Mouse (Mus musculus) liver, postnatal 0 days (tissue): Measurements from ENCODE around the gene Vasp. TPM values are rescaled to one million over a fixed set of nuclear protein-coding genes. Genes with fewer than 3 reads are reported as not detected.
A peak's percentile ranks its signal among the peaks of the same experiment; 100 is the strongest.

Source experiments
- ATAC-seq: fragments of 200-750 bp; cut with Nextera tagmentation; 2 replicates; pipeline ENCODE4 v1.8.0; 2017; ENCODE audit warnings: mild to moderate bottlenecking, moderate library complexity
- DNase-seq: peaks from one replicate; pipeline ENCODE4 v3.0.0-alpha.2; 2016
- H3K27ac ChIP-seq: fragments of 300-500 bp; sonication (generic); 2 replicates; pipeline ENCODE4 v1.5.1; 2014; ENCODE audit warnings: antibody characterized with exemption, moderate library complexity, mild to moderate bottlenecking, low read depth
- H3K27me3 ChIP-seq: fragments of 300-500 bp; sonication (generic); 2 replicates; pipeline ENCODE4 v1.6.1; 2014; ENCODE audit warnings: low read length, control low read depth, mixed read lengths; ENCODE audit not compliant: insufficient read depth
- H3K36me3 ChIP-seq: fragments of 300-500 bp; sonication (generic); replicated peaks from 2 replicates; pipeline ENCODE4 v1.6.1; 2014; ENCODE audit warnings: mild to moderate bottlenecking, control low read depth, low read length, moderate library complexity, mixed read lengths; ENCODE audit not compliant: insufficient read depth
- H3K4me1 ChIP-seq: fragments of 300-500 bp; sonication (generic); 2 replicates; pipeline ENCODE4 v1.6.1; 2014; ENCODE audit warnings: antibody characterized with exemption, mild to moderate bottlenecking, control low read depth; ENCODE audit not compliant: insufficient read depth
- H3K4me2 ChIP-seq: fragments of 300-500 bp; sonication (generic); 2 replicates; pipeline ENCODE4 v1.6.1; 2014; ENCODE audit warnings: low read depth, mild to moderate bottlenecking, low read length, moderate library complexity, mixed read lengths
- H3K4me3 ChIP-seq: fragments of 300-500 bp; sonication (generic); 2 replicates; pipeline ENCODE4 v1.5.1; 2014; ENCODE audit warnings: low read depth, low read length
- H3K9ac ChIP-seq: fragments of 300-500 bp; sonication (generic); replicated peaks from 2 replicates; pipeline ENCODE4 v1.6.1; 2014; ENCODE audit warnings: mild to moderate bottlenecking, moderate library complexity
- H3K9me3 ChIP-seq: fragments of 300-500 bp; sonication (generic); 2 replicates; pipeline ENCODE4 v1.6.1; 2016; ENCODE audit warnings: mild to moderate bottlenecking, control low read depth, low read length, mixed read lengths
- CTCF ChIP-seq: sonication (generic); IDR thresholded peaks from 2 replicates; pipeline ENCODE4 v1.5.1; 2016; ENCODE audit warnings: antibody characterized with exemption, low read depth
- EP300 ChIP-seq: IDR thresholded peaks from 2 replicates; pipeline ENCODE4 v1.6.1; 2016; ENCODE audit warnings: antibody characterized with exemption, low read depth, mild to moderate bottlenecking
- WGBS: fragments of 180-500 bp; shearing (Covaris S2); extraction: QIAGEN DNeasy Blood & Tissue Kit; methylation state at CpG from one replicate; pipeline ENCODE4 v1.1.7; 2014; ENCODE audit not compliant: insufficient replicate concordance; 5-methylcytosine and 5-hydroxymethylcytosine counted together
- polyA plus RNA-seq: library from polyadenylated mRNA; unstranded; fragments of >200 nt; fragmentation: Nextera tagmentation; extraction: Ambion mirVana; gene quantifications from 2 replicates; pipeline ENCODE4 v1.2.1, GENCODE M21; 2015

The Vasp gene
- polyA plus RNA-seq, 1 experiment from 2014 or later, result 36.2 TPM

DNA sequence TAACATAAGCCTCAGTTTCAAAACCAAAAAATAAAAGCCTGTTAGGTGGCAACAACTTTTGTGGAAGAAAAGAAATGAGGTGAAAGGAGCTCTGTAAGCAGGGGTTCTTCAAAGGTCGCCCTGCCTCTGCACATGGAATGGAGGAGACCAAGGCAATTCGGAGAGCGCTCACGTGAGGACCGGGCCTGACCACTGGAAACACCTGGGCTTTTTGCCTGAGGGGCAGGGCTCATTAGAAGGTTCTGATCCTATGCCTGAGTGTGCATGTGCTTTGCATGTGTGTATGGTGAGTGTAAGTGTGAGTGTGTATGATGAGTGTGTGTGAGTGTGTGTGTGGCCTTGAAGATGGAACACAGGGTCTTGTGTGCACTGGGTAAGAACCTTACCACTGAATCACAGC, 40.7 kb downstream of the Vasp start:
- H3K4me2 ChIP-seq, result no peak overlapping the region
- no peak overlapping the region for H3K27ac ChIP-seq
- 90% methylated on average over 5 of the region's 5 CpGs for WGBS
- no peak for TF ChIP-seq EP300
- no peaks in the 10 kb centered on the region for H3K27me3 ChIP-seq
- no peak for ATAC-seq
- H3K9ac ChIP-seq, result no peak overlapping the region
- H3K36me3 ChIP-seq, result peaks cover 7% of the 10 kb centered on the region; the same call in 1 of the 2 replicates
- H3K9me3 ChIP-seq, result no peaks in the 10 kb centered on the region
- DNase-seq, result no peak
- H3K4me3 ChIP-seq, result no peak overlapping the region
- H3K4me1 ChIP-seq, result peaks cover 31% of the 10 kb centered on the region

DNA sequence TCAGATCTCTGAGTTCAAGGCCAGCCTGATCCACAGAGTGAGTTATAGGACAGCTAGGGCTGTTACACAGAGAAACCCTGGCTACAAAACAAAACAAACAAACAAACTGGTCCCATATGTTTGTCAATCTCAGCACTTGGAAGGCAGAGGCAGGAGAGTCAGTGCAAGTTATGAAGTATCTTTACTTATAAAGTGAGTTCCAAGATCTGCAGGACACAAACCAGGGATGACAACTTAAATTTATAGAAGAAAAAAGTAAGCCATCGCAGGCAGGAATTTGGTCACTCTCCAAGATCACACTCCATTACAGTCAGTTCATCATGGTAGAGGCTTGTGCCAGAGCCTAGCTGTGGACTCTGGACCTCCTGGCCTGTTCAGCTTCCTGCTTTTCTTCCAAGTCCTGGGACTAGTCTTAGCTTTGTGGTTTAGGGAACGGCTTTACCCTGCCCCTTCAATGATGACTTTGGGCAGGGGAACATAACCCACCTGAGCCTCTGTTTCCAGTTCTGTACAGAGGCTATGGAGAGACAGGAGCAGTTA, 41.5 kb downstream of the Vasp start:
- no peaks in the 10 kb centered on the region for H3K9me3 ChIP-seq
- TF ChIP-seq CTCF (no peak), EP300 (no peak)
- no peak for ATAC-seq
- no peak overlapping the region for H3K27ac ChIP-seq
- H3K4me1 ChIP-seq, result peaks cover 35% of the 10 kb centered on the region
- H3K4me3 ChIP-seq, result peak overlapping the region; percentile 72; the same call in 1 of the 2 replicates
- DNase-seq, result no peak
- 77% methylated on average over 2 of the region's 2 CpGs for WGBS
- peaks cover 7% of the 10 kb centered on the region; the same call in 1 of the 2 replicates for H3K36me3 ChIP-seq
- H3K9ac ChIP-seq, result peak overlapping the region; percentile 78; the same call in 1 of the 2 replicates
- no peaks in the 10 kb centered on the region for H3K27me3 ChIP-seq
- peak overlapping the region; percentile 87 for H3K4me2 ChIP-seq

DNA sequence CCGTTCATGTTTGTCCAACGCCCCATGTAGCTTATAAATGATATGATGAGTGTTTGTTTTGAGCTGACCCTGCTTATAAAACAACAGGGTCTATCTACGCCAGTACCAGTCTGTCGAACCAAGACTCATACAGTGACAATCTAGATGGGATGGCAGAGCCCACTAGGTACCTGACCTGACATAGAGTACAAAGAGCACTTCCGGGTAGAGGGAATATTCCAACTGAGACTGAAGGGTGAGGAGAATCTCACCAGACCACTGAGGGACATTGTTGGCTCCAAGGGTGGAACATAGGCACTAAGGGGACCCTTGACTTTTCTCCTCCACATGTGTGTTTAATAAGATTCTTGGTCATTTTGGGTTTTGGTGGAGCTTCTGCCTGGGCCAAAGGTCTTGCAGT, 42.2 kb downstream of the Vasp start:
- no peak for DNase-seq
- no peak for ATAC-seq
- peak overlapping the region; percentile 78 for H3K9ac ChIP-seq
- no peaks in the 10 kb centered on the region for H3K9me3 ChIP-seq
- peak overlapping the region; percentile 72 for H3K4me3 ChIP-seq
- 30% methylated on average over 5 of the region's 5 CpGs for WGBS
- TF ChIP-seq CTCF (no peak), EP300 (no peak)
- H3K27me3 ChIP-seq, result no peaks in the 10 kb centered on the region
- peaks cover 7% of the 10 kb centered on the region; the same call in 1 of the 2 replicates for H3K36me3 ChIP-seq
- H3K4me1 ChIP-seq, result peaks cover 37% of the 10 kb centered on the region
- peak overlapping the region; percentile 87 for H3K4me2 ChIP-seq
- H3K27ac ChIP-seq, result peak overlapping the region; percentile 99

- Histone ChIP-seq H3K9me3 (no peaks in the 10 kb centered on the region), H3K27me3 (no peaks in the 10 kb centered on the region), H3K4me2 (peak overlapping the region; percentile 87), H3K27ac (peak overlapping the region; percentile 99), H3K36me3 (peaks cover 4% of the 10 kb centered on the region; the same call in 1 of the 2 replicates), H3K4me1 (peaks cover 37% of the 10 kb centered on the region), H3K4me3 (peak overlapping the region; percentile 72), H3K9ac (peak overlapping the region; percentile 78)
- DNase-seq (no peak), ATAC-seq (no peak)
- no peak for TF ChIP-seq CTCF
- TF ChIP-seq EP300, result 0 out of 2 replicates have a peak, but pooled peaks have one; percentile 6
- WGBS, result 2% methylated on average over 14 of the region's 14 CpGs
Measured at GRCm38 (mm10) chr7:19228793-19229148, 42.8 kb downstream of the Vasp start.

- DNase-seq (peak; percentile 100), ATAC-seq (peak; percentile 89)
- peak within 1 kb of the TSS; percentile 87 for H3K4me2 ChIP-seq
- peak; percentile 86 for TF ChIP-seq CTCF
- TF ChIP-seq EP300, result peak; percentile 73
- H3K4me1 ChIP-seq, result peaks cover 37% of the 10 kb centered on the region
- peak within 1 kb of the TSS; percentile 78 for H3K9ac ChIP-seq
- no peaks in the 10 kb centered on the region for H3K27me3 ChIP-seq
- H3K9me3 ChIP-seq, result no peaks in the 10 kb centered on the region
- H3K27ac ChIP-seq, result peak within 1 kb of the TSS; percentile 99
- H3K36me3 ChIP-seq, result peaks cover 4% of the 10 kb centered on the region; the same call in 1 of the 2 replicates
- 2% methylated on average over 80 of the region's 91 CpGs for WGBS
- peak within 1 kb of the TSS; percentile 72 for H3K4me3 ChIP-seq
Measured at GRCm38 (mm10) chr7:19227883-19228792, 43.5 kb downstream of the Vasp start, which contains the start of gene Opa3. Gene Opa3 (plus strand): TSS chr7:19228334.
